Mouse (Mus musculus): ENCODE measurements around the gene Atxn7l1. TPM values are rescaled to one million over a fixed set of nuclear protein-coding genes. Genes with fewer than 3 reads are reported as not detected.

Gene Atxn7l1
- polyA plus RNA-seq (2016; fragmentation: Nextera tagmentation; extraction: Ambion mirVana): 13.6 and 14.6 TPM in 2 replicates

DNA sequence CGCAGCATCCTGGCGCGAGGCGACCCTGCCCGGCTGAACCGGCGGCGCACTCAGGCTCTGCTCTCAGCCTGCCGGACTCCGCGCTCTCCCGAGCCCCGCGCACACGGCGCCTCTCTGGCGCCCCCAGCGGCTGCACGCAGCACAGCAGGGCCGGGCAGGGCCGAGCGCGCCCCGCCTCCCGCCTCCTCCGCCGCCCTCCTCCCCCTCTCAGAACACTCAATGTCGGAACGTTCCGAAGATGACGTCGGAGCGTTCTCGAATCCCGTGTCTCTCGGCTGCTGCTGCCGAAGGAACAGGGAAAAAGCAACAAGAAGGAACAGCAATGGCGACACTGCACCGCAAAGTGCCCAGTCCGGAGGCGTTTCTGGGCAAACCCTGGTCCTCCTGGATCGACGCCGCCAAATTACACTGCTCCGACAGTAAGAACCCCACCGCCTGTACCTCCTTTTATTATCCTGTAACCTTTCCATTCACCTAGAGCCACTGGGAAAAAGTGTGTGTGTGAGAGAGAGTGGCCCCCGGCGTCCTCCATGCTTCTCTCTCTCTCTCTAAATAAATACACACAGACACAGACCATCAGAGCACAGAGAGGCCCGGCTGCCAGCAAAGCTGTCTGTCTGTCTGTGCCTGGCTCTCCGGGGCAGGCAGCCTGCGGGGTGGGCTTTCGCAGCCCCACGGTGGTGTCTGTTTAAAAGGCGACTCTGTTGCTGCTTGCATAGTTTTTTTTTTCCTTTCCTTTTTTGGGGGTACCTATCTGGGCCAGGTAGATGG, at the start of gene Atxn7l1:
TSS of gene Atxn7l1 (plus strand) at position 197 of the 771 bp plus-strand sequence.
- peaks cover 28% of the 10 kb centered on the region for H3K27me3 ChIP-seq (replicated peaks; ENCODE audit: low read depth, poor library complexity, severe bottlenecking)
- no peaks in the 10 kb centered on the region for H3K9me3 ChIP-seq
- H3K27ac ChIP-seq (replicated peaks): peak within 1 kb of the TSS; percentile 88
- WGBS: under 1% methylated on average over 54 of the region's 54 CpGs
- peaks cover 23% of the 10 kb centered on the region for H3K4me1 ChIP-seq
- DNase-seq (ENCODE audit: low spot score): peak; percentile 95
- peak within 1 kb of the TSS; percentile 75 for H3K4me3 ChIP-seq
- 0 out of 2 replicates have a peak, but pooled peaks cover 6% of the 10 kb centered on the region for H3K36me3 ChIP-seq (replicated peaks)

DNA sequence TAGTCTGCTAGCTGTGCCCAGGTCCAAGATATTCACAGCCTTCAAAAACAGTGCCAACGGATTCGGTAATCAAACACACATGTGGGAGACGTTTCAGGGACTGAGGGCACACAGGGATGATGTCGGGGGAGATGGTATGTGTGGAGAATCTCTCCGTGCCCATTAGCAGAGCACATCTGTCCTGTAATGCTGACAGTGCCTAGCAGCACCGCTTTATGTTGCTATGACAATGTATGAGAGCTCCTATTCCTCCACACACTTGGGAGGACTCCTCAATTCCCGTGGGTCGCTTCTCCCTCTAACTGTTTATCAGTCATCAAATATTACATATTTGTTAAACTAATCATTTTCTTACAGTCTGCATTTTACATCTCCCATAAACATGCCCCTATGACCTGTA, 45.9 kb upstream of the Atxn7l1 start:
- no peak overlapping the region for H3K27ac ChIP-seq (replicated peaks)

DNA sequence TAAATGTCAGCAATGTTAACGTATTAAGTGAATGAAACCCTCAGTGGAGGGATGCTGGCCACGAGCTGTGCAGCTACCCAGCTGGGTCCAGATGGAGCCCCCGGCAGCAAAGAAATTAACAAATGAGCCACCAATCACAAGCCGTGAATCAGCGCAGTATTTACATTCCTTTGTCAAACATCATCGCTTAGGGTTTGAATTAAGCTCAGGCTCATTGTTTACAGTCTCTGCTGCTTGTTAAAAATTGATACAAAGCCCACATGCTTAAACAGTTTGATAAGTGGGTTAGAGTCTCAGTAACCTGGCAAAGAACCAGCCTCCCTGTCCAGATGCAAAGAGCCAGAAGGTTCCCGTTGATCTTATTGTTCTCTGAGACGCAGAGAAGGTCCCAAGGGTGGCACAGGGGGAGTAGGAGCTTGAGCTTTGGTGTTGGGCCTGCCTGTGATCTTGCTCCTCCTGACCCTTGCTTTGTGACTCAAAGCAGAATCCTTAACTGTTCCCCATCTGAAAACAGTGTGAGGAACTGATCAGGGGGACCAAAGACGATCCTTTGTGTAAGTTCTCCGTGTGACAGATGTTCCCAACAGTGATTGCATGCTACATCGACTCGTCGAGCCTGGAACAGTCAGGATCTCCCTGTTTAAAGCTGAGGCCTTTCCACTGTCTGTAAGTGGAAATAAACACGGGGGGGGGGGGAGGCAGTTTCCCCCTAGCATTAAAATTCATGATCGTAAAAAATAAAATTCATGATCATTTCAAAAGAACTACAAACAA, 45.0 kb upstream of the Atxn7l1 start:
- H3K4me1 ChIP-seq: peaks cover 6% of the 10 kb centered on the region
- H3K4me3 ChIP-seq: no peak overlapping the region
- DNase-seq (ENCODE audit: low spot score): no peak
- H3K36me3 ChIP-seq (replicated peaks): no peaks in the 10 kb centered on the region
- H3K27ac ChIP-seq (replicated peaks): peak overlapping the region; percentile 63
- 69% methylated on average over 15 of the region's 15 CpGs for WGBS
- H3K27me3 ChIP-seq (replicated peaks; ENCODE audit: low read depth, poor library complexity, severe bottlenecking): no peaks in the 10 kb centered on the region
- H3K9me3 ChIP-seq: no peaks in the 10 kb centered on the region

More for the DNA sequence above, 45.9 kb upstream of the Atxn7l1 start:
- Histone ChIP-seq H3K4me1 (peaks cover 6% of the 10 kb centered on the region), H3K9me3 (no peaks in the 10 kb centered on the region), H3K27me3 (replicated peaks; ENCODE audit: low read depth, poor library complexity, severe bottlenecking) (no peaks in the 10 kb centered on the region), H3K4me3 (no peak overlapping the region), H3K36me3 (replicated peaks) (no peaks in the 10 kb centered on the region)
- 86% methylated on average over 8 of the region's 8 CpGs for WGBS
- no peak for DNase-seq (ENCODE audit: low spot score)

DNA sequence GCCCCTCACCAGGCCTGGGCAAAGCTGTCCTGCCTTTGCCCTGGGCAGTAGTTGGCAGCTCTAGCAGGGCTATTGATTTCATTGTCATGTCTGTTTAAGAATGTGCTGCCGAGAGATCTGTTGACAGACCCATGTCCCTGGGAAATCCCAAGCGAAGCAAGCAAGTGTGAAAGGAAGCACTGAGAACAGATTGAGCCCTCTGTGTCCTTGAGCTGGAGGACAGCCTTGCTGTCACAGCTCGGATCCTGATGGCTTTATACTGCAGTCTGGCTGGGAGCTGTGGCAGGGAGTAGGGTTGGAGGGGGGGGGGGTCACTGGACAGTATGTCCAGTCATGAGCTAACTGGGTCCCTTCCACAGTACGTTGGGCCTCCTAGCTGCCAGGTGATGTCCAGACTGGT, 41.8 kb upstream of the Atxn7l1 start:
- WGBS: 82% methylated on average over 4 of the region's 4 CpGs
- Histone ChIP-seq H3K4me1 (peaks cover 14% of the 10 kb centered on the region), H3K36me3 (replicated peaks) (no peaks in the 10 kb centered on the region), H3K4me3 (no peak overlapping the region), H3K27ac (replicated peaks) (no peak overlapping the region), H3K9me3 (no peaks in the 10 kb centered on the region), H3K27me3 (replicated peaks; ENCODE audit: low read depth, poor library complexity, severe bottlenecking) (no peaks in the 10 kb centered on the region)
- DNase-seq (ENCODE audit: low spot score): no peak

DNA sequence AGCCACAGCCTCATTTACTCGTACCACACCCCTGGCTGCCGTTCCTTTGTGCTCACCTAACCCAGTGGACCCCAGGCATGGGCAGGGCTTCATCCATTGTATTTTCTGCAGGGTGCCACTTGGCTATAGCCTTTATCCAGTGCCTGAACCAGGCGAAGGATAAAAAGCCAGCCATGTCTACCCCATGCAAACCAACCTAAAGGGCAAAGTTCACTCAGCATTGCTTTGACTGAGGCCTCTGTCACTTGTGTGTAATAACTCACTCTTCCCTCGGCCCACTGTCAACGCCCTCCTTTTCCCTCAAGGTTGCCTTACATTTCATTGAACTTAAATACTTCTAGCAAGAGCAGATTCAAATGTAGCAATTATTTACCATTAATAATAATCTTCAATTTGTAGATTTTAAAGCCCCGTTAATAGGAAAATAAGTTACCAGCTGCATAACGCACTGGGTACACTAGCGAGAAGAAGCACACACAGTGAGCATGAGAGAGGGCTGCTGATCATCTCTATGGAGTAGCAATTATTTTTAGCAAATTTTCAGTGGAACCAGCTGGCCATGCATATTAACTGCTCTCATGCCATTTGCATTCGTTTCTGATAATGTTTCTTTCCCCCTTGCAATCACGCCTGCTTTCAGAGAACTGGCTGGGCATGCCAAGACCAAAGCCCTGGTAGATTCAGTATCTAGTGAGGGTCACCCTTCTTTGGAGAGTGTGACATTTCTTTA, 40.9 kb upstream of the Atxn7l1 start:
- WGBS: 82% methylated on average over 10 of the region's 10 CpGs
- H3K36me3 ChIP-seq (replicated peaks): no peaks in the 10 kb centered on the region
- H3K27me3 ChIP-seq (replicated peaks; ENCODE audit: low read depth, poor library complexity, severe bottlenecking): no peaks in the 10 kb centered on the region
- H3K27ac ChIP-seq (replicated peaks): no peak overlapping the region
- H3K4me1 ChIP-seq: peaks cover 22% of the 10 kb centered on the region
- no peak for DNase-seq (ENCODE audit: low spot score)
- H3K4me3 ChIP-seq: no peak overlapping the region
- H3K9me3 ChIP-seq: no peaks in the 10 kb centered on the region

DNA sequence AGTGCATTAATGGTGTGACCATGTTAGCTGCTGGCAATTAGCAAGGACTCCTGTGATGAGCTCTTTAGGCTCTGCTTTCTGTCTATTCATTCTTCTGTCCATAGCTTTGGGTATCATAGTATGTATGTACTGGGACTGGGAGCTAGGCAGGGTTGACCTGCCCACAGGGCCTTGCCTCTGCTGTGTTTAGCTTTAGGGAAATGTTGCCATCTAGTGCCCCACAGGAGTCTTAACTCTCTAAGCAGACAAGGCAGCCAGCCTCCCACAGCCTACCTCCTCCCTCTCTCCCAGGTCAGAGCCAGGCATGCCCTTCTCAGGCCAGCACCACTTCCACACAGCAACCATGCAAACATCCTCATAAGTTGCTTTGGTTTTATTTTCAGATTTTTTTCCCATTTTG, 38.0 kb upstream of the Atxn7l1 start:
- Histone ChIP-seq H3K4me3 (no peak overlapping the region), H3K36me3 (replicated peaks) (no peaks in the 10 kb centered on the region), H3K27me3 (replicated peaks; ENCODE audit: low read depth, poor library complexity, severe bottlenecking) (no peaks in the 10 kb centered on the region), H3K9me3 (no peaks in the 10 kb centered on the region), H3K4me1 (peaks cover 27% of the 10 kb centered on the region), H3K27ac (replicated peaks) (no peak overlapping the region)
- peak; percentile 29 for DNase-seq (ENCODE audit: low spot score)

DNA sequence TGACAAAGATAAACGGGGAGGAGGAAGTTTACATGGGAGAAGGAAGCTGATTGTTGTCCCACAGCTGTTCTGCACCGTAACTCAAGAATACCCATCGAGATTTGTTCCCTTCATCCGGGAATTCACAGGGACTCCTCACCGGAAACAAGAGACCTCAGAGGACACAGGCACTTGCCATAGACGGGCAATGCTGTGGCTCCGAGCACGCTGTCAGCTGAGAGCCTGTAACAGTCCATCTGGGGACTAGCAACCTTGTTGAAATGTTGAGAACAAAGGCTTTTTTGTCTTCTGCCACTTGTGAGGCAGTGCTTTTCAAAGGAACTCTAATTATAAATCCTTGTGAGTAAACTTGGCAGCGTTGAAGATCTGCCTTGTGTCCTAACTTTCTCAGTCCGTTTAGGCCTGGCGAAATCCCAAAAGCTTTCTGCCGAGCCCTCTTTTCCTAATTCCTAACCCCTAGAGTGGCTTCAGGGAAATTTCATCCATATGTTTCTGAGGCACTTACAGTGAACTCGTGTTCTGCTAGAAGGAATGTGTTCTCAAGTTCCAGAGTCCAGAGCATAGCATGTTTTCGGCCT, 36.5 kb upstream of the Atxn7l1 start:
- Histone ChIP-seq H3K4me3 (no peak overlapping the region), H3K36me3 (replicated peaks) (no peaks in the 10 kb centered on the region), H3K27ac (replicated peaks) (peak overlapping the region; percentile 75), H3K27me3 (replicated peaks; ENCODE audit: low read depth, poor library complexity, severe bottlenecking) (no peaks in the 10 kb centered on the region), H3K4me1 (peaks cover 27% of the 10 kb centered on the region), H3K9me3 (no peaks in the 10 kb centered on the region)
- DNase-seq (ENCODE audit: low spot score): peak; percentile 45
- WGBS: 22% methylated on average over 14 of the region's 14 CpGs

DNA sequence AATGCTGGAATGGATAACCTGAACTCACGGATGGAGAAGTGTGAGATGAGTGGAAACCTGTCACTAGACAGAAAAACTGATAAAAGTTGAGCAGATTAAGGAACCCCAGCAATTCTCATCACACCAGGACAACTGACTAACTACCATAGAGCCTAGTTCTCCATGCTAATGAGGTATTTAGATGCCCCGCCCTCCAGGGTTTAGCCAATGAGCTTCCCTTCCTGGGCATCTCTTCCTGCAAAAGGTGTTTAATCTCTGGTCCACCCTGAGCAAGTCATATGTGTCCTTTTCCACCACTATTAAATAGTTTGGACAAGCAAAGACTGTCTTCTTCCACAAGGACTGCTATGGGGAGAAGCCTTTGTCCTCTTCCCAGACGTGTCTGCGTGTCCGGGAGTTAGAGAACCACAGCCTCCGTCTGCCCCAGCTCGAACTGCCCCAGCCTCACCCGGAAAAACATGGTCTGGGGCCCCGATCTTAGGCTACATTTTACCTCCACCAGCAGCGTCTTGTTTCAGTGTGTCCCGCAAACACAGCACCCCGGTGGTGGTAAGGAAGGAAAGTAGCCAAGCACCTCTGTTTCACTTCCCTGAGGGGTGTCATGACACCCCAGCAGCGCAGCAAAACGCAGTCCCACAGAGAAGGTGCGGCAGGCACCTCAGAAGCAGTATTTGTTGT, 28.7 kb upstream of the Atxn7l1 start:
- peaks cover 11% of the 10 kb centered on the region for H3K27me3 ChIP-seq (replicated peaks; ENCODE audit: low read depth, poor library complexity, severe bottlenecking)
- peak overlapping the region; percentile 22 for H3K4me3 ChIP-seq
- H3K27ac ChIP-seq (replicated peaks): no peak overlapping the region
- DNase-seq (ENCODE audit: low spot score): no peak
- no peaks in the 10 kb centered on the region for H3K36me3 ChIP-seq (replicated peaks)
- 38% methylated on average over 15 of the region's 15 CpGs for WGBS
- H3K4me1 ChIP-seq: peaks cover 5% of the 10 kb centered on the region; the same call in 1 of the 2 replicates
- H3K9me3 ChIP-seq: no peaks in the 10 kb centered on the region

DNA sequence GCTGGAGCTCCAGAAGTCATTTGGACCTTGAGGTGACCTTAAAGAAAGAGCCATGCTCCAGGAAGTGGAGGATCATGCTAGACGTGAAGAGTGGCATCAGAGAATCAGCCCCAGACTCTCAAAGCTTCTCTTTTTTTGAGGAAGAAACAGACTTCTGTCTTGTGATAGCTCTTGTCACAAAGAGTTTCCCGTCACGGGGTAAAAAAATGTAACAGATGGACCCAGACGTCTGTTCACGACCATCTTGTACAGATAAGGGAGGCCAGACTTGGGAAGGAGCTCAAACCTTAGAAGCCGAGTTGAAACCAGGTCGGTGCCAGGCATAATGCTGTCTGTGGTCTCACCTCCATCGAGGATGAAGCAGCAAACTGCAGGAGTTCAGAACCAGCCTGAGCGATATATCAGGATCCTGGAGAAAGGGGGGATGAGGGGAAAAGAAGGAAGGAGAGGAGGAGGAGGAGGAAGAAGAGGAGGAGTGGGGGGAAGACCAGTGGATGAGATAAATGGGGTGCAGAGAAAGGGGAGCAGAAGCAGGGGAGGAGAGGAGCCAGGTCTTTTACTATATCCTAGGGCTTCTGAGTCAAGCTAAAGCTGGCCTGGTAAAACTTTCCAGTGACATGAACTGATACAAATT, 21.8 kb upstream of the Atxn7l1 start:
- no peak for DNase-seq (ENCODE audit: low spot score)
- 85% methylated on average over 9 of the region's 9 CpGs for WGBS
- H3K9me3 ChIP-seq: no peaks in the 10 kb centered on the region

DNA sequence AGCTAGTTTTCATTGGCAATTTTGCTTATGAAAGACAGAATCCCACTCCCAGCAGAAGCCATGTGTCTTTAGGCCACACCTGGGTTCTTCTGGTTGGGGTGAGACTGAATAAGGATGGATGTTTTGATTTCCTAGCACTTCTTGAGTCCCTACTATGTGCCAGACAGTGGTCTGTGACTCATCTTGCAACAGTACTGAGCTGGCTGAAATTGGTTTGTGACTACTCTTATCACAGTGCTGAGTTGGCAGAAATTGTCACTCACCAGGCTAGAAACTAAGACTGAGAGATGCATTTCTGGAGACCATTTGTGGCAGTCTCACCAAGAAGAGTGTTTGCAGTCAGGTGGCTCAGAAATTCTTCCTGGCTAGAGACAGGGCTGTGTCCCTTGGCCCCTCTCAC, 21.2 kb upstream of the Atxn7l1 start:
- no peak for DNase-seq (ENCODE audit: low spot score)
- no peaks in the 10 kb centered on the region for H3K36me3 ChIP-seq (replicated peaks)

More for the DNA sequence above, 21.8 kb upstream of the Atxn7l1 start:
- Histone ChIP-seq H3K4me3 (no peak overlapping the region), H3K36me3 (replicated peaks) (no peaks in the 10 kb centered on the region), H3K4me1 (peaks cover 11% of the 10 kb centered on the region), H3K27me3 (replicated peaks; ENCODE audit: low read depth, poor library complexity, severe bottlenecking) (no peaks in the 10 kb centered on the region), H3K27ac (replicated peaks) (no peak overlapping the region)

DNA sequence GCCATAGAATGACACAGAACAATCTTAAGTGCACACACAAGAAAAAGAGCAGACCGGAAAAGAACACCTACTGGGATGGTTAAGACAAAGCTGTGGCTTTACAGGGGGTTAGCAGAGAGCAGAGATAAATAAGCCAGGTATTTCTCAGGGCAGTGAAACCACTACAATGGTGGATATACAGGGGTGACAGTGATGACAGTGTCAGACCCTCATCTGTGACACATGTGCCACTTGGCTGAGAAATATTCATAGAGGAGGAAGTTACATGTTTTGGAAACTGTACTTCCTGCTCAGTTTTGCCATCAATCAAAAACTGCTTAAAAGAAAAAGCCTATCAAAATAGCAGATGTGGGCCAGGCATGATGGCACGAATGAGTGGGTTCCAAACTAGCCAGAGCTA, 19.4 kb upstream of the Atxn7l1 start:
- H3K27ac ChIP-seq (replicated peaks): no peak overlapping the region
- no peaks in the 10 kb centered on the region for H3K27me3 ChIP-seq (replicated peaks; ENCODE audit: low read depth, poor library complexity, severe bottlenecking)
- no peak overlapping the region for H3K4me3 ChIP-seq
- H3K36me3 ChIP-seq (replicated peaks): no peaks in the 10 kb centered on the region
- H3K9me3 ChIP-seq: no peaks in the 10 kb centered on the region
- peaks cover 23% of the 10 kb centered on the region for H3K4me1 ChIP-seq
- DNase-seq (ENCODE audit: low spot score): no peak
- 84% methylated on average over 2 of the region's 2 CpGs for WGBS

More for the DNA sequence above, 21.2 kb upstream of the Atxn7l1 start:
- Histone ChIP-seq H3K9me3 (no peaks in the 10 kb centered on the region), H3K27me3 (replicated peaks; ENCODE audit: low read depth, poor library complexity, severe bottlenecking) (no peaks in the 10 kb centered on the region), H3K4me3 (no peak overlapping the region), H3K4me1 (peaks cover 11% of the 10 kb centered on the region), H3K27ac (replicated peaks) (no peak overlapping the region)

All from embryonic facial prominence, embryonic 10.5 days (tissue).